ENCODE assay signal across 1 mouse cellular context in the genomic region with DNA sequence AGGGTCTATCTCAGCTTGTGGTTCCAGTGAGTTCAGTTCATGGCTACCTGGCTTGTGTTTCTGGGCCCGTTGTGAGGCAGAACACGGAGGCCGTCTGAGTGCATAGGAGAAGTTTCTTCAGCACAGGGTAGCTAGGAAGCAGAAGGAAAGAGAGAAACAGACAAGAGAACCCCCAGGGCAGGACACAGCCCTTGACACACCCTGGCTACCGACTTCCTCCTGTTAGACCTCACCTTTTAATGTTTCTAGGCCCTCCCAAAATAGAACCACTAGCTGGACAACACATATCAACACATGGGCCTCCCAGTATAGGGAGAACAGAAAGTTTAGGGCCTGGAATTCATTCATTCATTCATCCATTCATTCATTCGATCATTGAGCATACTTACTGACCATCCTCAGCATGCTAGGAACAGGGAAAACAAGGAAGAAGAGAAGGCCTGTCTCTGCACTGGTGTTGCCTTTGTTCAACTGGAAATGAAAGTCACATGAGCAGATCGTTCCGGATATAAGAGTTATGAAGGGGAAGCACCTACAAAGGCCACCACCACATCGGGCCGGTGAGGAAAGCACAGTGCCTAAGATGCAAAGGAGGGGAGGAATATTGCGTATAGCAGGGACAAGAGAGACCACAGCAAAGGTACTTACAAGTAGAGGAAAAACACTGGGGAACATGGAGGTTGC.
TF ChIP-seq lines count a peak whose summit lies in the region.

No protein-coding gene starts in this region.

TF ChIP-seq in CH12.LX, 34 proteins besides CTCF, POLR2A, EP300 and RAD21 (continued from another document):
- no peak for TF ChIP-seq GABPA (IDR thresholded peaks at IDR 0.05; ENCODE audit: insufficient replicate concordance, low read depth, low read length)
- TF ChIP-seq PAX5 (IDR thresholded peaks at IDR 0.05; ENCODE audit: low read length), result no peak
- TF ChIP-seq TBP (conservative IDR thresholded peaks at IDR 0.05; ENCODE audit: low read depth, low read length), result peak; percentile 93
- TF ChIP-seq MAFK (IDR thresholded peaks at IDR 0.05; ENCODE audit: insufficient replicate concordance, low read length), result peak; percentile 72
- no peak for TF ChIP-seq KAT2A (IDR thresholded peaks at IDR 0.05; ENCODE audit: insufficient replicate concordance, low read length)
- TF ChIP-seq SIN3A (IDR thresholded peaks at IDR 0.05; ENCODE audit: low read length), result peak; percentile 80
- peak; percentile 41 for TF ChIP-seq MYC (IDR thresholded peaks at IDR 0.05; ENCODE audit: low read depth, low read length)
- peak; percentile 84 for TF ChIP-seq MXI1 (IDR thresholded peaks at IDR 0.05; ENCODE audit: low read depth, low read length)
- 0 out of 2 replicates have a peak, but pooled peaks have one; percentile 2 for TF ChIP-seq JUN (IDR thresholded peaks at IDR 0.05; ENCODE audit: insufficient read depth, low read depth, low read length)
- TF ChIP-seq CHD1 (IDR thresholded peaks at IDR 0.05; ENCODE audit: low read depth, low read length), result no peak
- TF ChIP-seq MEF2A (IDR thresholded peaks at IDR 0.05; ENCODE audit: borderline replicate concordance, low read depth, low read length), result peak; percentile 75
- peak; percentile 63 for TF ChIP-seq HCFC1 (IDR thresholded peaks at IDR 0.05; ENCODE audit: low read depth, low read length)
- TF ChIP-seq JUND (conservative IDR thresholded peaks at IDR 0.05; ENCODE audit: low read depth, low read length), result no peak
- TF ChIP-seq RCOR1 (conservative IDR thresholded peaks at IDR 0.05; ENCODE audit: low read depth, low read length), result 0 out of 2 replicates have a peak, but pooled peaks have one; percentile 63
- TF ChIP-seq CHD2 (IDR thresholded peaks at IDR 0.05; ENCODE audit: low read length), result peak; percentile 34; the same call in 1 of the 2 replicates
